Mouse (Mus musculus) T-helper 1 cell (primary cell): ENCODE measurements around the gene Elof1.

ENCODE experiments used
- in situ Hi-C: fragments of 300-600 bp; cut with MboI, MseI; formaldehyde crosslinking; loops from one replicate; pipeline ENCODE4 v1.15.1; 2025; ENCODE audit warnings: high pct_unique_total_duplicates

Elof1 gene

GRCm38 (mm10) chr9:22136765-22137547, 20.0 kb upstream of the Elof1 start:
- in situ Hi-C loops = no loop called here

- in situ Hi-C loops = no loop called here
These were observed 18.8 kb upstream of the Elof1 start, which contains the start of gene Acp5 for GRCm38 (mm10) chr9:22135644-22136390. TSS of gene Acp5 (minus strand) at chr9:22135711.

- in situ Hi-C loops = no loop called here
These were observed 18.1 kb upstream of the Elof1 start for GRCm38 (mm10) chr9:22134988-22135643.

GRCm38 (mm10) chr9:22134246-22134890, 17.4 kb upstream of the Elof1 start:
- in situ Hi-C loops = no loop called here

- in situ Hi-C loops = no loop called here
These were observed 15.2 kb upstream of the Elof1 start for GRCm38 (mm10) chr9:22132220-22132619.

- in situ Hi-C loops = no loop called here
These were observed 14.4 kb upstream of the Elof1 start for GRCm38 (mm10) chr9:22131226-22131981.

GRCm38 (mm10) chr9:22125246-22126027, 8.5 kb upstream of the Elof1 start:
- in situ Hi-C loops = no loop called here

- in situ Hi-C loops = no loop called here
These were observed 7.2 kb upstream of the Elof1 start for GRCm38 (mm10) chr9:22124169-22124568.

GRCm38 (mm10) chr9:22123069-22123609, 6.2 kb upstream of the Elof1 start:
- in situ Hi-C loops = no loop called here

- in situ Hi-C loops = no loop called here
These were observed 5.0 kb upstream of the Elof1 start for GRCm38 (mm10) chr9:22122005-22122404.

GRCm38 (mm10) chr9:22121545-22121944, 4.6 kb upstream of the Elof1 start:
- in situ Hi-C loops = no loop called here

- in situ Hi-C loops = loop anchor here (5.0 kb wide), 1 partner anchor 107 kb away; no protein-coding TSS in a partner anchor
These were observed 2.6 kb upstream of the Elof1 start for GRCm38 (mm10) chr9:22119543-22119942.

- in situ Hi-C loops = loop anchor here (5.0 kb wide), 1 partner anchor 106 kb away; no protein-coding TSS in a partner anchor
These were observed 933 bp upstream of the Elof1 start for GRCm38 (mm10) chr9:22117754-22118456.

GRCm38 (mm10) chr9:22116086-22116485, 886 bp downstream of the Elof1 start:
- in situ Hi-C loops = loop anchor here (5.0 kb wide), 1 partner anchor 104 kb away; no protein-coding TSS in a partner anchor

- in situ Hi-C loops = loop anchor here (5.0 kb wide), 1 partner anchor 103 kb away; no protein-coding TSS in a partner anchor
These were observed 1.3 kb downstream of the Elof1 start for GRCm38 (mm10) chr9:22115635-22116034.

- in situ Hi-C loops = no loop called here
These were observed 8.8 kb downstream of the Elof1 start for GRCm38 (mm10) chr9:22108194-22108593.

- in situ Hi-C loops = no loop called here
These were observed 17.1 kb downstream of the Elof1 start for GRCm38 (mm10) chr9:22099922-22100321.

- in situ Hi-C loops = no loop called here
These were observed 17.8 kb downstream of the Elof1 start, which contains the start of gene Cnn1 for GRCm38 (mm10) chr9:22098993-22099696. TSS of gene Cnn1 (plus strand) at chr9:22099216.
